Mouse (Mus musculus) spleen, postnatal 4 days (tissue): ENCODE measurements around the gene Myl9.
A peak's percentile ranks its signal among the peaks of the same experiment; 100 is the strongest.
"Not testable (repeated sequence)": the region's sequence is repeated elsewhere in the genome, so short reads cannot be mapped to it uniquely, and the experiment has no call there.

Experiments used
- DNase-seq, 2 experiments: peaks; one replicate each; pipeline ENCODE4 v3.0.0; 2022; ENCODE audit warnings: low spot score in 2 of 2

Gene Myl9

DNA sequence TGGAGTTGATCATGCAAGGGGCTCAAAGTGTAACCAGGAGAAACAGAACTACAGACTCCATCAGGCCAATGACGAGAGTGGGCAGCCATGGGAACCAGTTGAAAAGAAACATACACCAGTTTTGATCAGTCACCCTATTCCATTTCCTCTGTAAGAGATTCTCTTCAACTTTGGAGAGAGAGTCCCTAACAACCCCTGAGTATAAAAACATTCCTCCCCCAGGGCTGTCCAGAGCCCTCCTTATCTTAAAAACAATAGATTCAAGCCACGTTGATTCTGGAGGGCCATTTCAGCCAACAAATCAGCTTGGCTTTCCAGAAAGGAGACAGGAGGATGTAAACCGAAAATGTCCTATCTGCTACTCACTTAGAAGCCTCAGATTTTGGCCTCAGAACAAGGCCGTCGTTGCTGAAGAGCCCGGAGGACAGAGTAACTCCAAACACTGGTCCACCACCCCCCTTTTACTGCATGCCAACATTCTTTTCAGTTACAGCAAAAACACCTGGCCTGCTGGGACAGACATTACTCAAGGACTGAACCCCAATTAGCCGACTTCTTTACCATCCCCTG lies 8.9 kb downstream of the Myl9 start:
- no peak for DNase-seq

DNA sequence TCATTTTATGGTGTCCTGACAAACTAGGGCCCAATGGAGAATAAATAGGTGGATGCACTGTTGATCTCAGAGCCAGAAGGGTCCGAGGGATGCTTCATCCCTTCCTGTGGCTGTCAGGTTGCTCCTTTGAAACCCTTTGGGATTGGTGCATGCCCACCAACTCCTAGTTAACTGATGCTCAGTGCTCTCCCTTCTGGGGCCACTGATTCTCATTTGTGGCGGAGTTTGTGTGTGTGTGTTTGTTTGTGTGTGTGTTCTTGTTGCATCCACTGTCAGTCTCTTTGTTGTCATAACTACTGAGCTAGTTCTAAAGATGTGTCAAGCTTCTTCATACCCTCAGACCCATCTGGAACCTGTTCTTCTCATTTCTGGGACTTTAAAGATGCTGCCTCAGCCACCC lies 9.7 kb downstream of the Myl9 start:
- no peak for DNase-seq

DNA sequence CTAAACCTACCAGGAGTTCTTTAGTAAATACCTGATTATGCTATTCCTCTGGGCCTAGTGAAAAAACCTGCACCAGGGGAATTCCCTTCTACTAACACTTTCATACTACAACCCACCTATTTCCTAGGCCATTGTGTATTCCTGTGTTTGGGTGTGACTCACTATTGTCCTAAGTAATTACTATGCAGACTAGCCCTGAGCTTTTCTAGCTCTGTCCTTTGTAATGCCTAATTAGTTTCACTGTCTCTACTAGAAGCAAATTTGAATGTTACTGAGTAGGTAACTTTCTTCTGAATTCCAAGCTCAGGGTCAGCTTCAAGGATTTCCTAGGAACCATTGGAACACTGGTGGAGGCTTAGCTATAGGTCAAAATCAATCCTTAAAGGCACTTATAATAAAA lies 11.1 kb downstream of the Myl9 start:
- DNase-seq, result not testable (repeated sequence)

DNA sequence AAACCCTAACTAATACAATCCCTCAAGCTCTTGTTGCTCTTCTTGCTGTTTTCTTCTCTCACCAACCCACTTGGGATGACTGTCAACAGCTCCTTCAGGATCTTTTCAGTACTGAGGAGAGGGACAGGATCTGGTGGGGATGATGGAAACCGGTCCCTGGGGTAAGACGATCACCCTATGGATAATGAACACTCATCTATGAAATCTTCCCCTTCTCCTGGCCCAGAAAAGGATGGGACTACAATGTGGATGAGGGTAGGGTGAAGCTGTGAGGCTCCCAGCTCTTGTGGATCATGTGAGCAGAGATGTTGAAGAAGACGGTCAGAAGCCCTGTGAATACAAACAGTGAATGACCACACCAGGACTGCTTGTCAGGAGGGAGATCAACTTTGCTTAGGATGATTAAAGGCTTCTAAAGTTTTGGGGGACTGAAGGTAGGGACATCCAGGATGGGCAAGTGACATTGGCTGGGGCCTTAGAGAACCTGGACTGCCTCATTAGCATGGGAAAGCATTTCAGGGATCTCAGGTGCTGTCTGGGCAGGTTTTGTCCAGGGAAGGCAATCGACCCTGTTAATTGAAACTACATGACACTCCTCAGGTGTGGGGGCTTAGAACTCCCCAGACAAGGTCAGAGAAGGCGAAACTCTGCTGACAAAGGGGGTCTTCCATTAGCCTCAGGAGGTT lies 12.0 kb downstream of the Myl9 start:
- DNase-seq, result no peak

DNA sequence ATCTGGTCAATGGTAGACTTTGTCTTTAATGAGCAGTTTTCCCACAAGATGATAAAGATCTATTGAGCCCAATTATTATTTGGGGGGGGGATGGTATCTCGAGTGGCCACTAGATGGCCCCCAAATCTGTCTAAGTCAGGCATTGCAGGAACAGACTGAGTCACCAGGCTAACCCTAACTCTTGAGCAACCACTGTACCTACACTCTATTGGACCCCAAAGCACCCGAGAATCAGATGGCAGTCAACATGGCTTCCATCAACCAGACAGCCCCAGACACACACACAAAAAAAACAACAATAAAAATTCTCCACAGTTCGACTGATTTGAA lies 12.5 kb downstream of the Myl9 start:
- no peak for DNase-seq

GRCm38 (mm10) chr2:156788836-156789235 lies 13.6 kb downstream of the Myl9 start:
- no peak for DNase-seq

- no peak for DNase-seq
Measured at GRCm38 (mm10) chr2:156798516-156798915, 23.3 kb downstream of the Myl9 start.

GRCm38 (mm10) chr2:156801045-156801444 lies 25.8 kb downstream of the Myl9 start:
- no peak for DNase-seq

- DNase-seq, result not testable (repeated sequence)
Measured at GRCm38 (mm10) chr2:156802116-156802515, 26.9 kb downstream of the Myl9 start.

DNA sequence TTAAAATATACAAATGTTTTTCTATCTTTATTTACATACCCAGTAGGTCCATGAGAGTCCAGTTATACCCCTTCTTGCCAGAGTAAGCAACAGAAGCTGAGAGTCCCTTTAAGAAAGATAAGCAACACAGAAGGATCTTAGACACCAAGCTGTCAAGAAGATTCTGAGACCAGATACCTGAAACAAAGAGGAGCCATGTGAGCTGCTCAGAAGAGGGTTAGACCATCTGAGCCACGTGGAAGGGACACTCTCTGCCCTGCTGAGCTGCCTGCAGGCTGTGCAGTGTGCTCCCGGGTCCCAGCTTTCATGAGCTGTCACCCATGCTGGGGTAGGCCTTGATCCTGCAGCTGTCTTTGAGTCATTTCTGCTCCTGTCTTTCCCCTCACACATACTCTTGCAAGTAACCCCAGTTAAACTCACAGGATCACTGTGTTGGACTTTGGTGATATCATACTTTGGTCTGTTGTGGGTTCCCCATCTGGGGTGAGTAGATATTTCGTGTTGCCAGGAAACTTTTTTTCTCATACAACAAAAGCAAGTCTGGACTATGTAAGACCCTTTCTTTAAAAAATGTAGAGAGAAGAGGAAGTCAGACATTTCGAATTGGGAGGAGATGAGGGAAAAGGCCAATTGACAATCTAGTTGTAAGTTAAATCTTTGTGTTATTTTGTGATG lies 28.6 kb downstream of the Myl9 start:
- DNase-seq, result no peak

DNA sequence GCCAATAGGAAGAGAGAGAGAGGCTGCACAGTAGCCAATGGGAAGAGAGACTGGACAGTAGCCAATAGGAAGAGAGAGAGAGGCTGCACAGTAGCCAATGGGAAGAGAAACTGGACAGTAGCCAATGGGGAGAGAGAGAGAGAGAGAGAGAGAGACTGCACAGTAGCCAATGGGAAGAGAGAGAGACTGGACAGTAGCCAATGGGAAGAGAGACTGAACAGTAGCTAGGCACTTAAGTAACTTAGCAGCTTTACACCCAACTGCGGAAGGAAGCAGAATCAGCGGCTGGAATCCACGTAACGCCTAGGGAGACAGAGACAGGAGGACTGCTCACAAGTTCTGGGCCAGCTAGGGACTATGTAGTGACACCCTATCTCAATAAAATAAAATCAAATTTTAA lies 29.4 kb downstream of the Myl9 start:
- DNase-seq, result no peak

DNA sequence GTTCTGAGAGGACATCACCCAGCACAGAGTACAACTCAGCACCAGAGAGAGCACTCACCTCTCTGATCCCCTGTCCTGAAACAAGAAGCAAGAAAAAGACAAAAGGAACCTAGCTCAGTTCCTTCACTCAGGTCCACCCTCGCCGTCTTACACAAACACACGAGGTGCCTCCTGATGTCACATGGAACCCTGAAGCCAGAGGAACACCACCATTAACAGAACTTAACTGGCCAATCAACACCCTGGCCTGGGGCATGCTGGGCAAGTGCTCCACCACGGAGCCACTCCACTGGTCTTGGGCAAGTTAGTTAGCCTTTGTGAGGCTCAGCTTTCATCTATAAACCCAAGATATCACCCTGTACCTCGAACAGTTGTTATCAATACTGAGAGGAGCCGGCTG lies 31.7 kb downstream of the Myl9 start:
- DNase-seq, result no peak

GRCm38 (mm10) chr2:156809579-156809978 lies 34.4 kb downstream of the Myl9 start:
- peak; percentile 28 to 71 for DNase-seq

DNA sequence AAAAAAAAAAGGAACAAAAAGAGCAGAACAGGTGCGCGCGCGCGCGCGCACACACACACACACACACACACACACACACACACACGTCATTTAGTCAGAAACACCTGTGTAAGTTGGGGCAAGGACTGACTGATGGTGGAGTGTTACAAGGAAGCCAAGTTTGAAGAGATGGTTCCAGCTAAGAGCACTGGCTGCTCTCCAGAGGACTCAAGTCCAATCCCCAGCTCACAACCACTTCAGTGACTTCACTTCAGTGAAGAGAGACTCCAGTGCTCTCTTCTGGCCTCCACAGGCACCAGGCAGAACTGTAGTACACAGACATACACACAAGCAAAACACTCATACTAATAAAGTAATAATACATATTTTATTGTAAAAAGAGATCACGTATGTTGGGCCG lies 35.5 kb downstream of the Myl9 start:
- no peak for DNase-seq

GRCm38 (mm10) chr2:156811556-156811955 lies 36.3 kb downstream of the Myl9 start:
- DNase-seq, result no peak

DNA sequence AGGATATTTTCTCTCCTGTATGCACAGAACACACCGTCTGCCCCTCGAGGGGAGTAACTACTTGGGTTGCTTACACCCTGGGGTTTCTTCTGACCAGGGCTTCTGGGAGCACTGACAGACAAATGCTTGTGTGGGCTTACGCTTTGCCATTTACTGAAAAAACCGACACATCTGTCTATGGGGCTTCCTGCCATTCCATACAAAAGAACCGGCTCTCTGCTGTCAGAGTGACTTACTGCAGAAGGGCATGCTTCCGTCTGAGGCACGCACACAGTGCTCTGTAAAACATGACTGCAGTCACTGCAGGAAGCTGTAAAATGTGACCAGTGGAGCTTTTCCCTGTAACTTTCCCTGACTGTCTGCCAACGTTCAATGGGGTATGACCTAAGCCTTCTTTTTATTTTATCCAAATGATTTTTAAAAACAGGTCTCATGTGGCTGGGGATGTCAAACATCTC lies 39.2 kb downstream of the Myl9 start:
- no peak for DNase-seq

- no peak for DNase-seq
Measured at GRCm38 (mm10) chr2:156814893-156815292, 39.7 kb downstream of the Myl9 start.

DNA sequence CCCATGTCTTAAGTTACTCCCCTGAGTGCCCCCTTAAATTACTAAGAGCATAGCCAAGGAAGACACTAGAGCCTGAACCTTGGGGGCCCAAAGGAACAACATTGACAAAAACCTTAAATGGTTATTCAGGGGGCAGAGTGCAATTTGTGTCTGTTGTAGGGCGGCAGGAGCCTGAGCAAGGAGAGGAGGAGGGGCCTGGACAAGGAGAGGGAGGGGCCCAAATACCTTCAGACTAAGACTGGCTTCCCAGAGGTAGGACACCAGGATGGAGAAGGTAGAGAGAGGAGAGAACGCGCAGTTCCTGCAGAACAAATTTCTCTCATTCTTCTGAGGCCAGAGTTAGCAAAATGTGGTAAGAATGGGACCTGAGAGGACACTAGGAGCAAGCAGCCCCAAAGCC lies 40.2 kb downstream of the Myl9 start:
- DNase-seq, result no peak

GRCm38 (mm10) chr2:156816116-156816515 lies 40.9 kb downstream of the Myl9 start:
- DNase-seq, result no peak

DNA sequence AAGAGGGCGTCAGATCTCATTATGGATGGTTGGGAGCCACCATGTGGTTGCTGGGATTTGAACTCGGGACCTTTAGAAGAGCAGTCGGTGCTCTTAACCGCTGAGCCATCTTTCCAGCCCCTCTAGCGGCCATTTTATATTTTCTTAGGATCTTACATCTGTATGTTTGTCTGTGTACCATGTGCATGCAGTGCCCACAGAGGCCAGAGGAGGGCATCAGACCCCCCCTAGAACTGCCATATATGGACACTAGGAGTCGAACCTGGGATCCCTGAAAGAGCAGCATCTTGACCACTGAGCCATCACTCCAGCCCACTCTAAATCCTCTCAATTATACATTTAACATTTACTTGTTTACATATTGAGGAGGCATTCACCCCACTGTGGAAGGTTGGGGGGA lies 49.9 kb downstream of the Myl9 start:
- DNase-seq, result not testable (repeated sequence)
